27 mouse cellular contexts compared by ENCODE assay signal in the genomic region with DNA sequence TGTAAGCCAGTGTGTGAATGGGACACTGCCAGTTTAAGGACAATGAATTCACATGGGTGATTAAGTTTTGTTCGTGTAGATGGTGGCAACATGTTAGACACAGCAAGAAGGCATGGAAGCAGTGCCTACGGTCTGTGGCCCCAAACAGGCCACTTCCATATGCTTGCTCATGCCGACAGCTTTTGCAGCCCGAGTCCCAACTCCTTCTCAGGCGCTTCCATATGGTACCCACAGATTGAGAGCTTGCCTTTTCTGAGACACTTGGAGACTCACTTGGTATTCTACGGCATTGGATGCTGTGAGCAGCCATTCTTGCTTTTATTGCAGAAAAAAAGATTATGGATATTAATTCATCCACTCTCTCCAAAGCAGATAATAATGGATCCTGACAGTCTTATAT.
DNase-seq lines count a peak whose midpoint lies in the region; ATAC-seq and TF ChIP-seq lines count a peak whose summit lies in the region.
"Had no signal": no experiment of that assay in that cellular context is flagged by ENCODE, and none has a peak within 500 bp of the region (broad histone marks: within the 10 kb centered on the region; RNA-seq: fewer than 3 reads in every experiment).

No protein-coding gene starts in this region.

- H3K27ac ChIP-seq in forebrain, embryonic 14.5 days (ENCODE audit: low read depth, low read length) = no peak overlapping the region
- H3K27ac ChIP-seq in forebrain, embryonic 12.5 days = no peak overlapping the region
- H3K27ac ChIP-seq in heart, embryonic 11.5 days (ENCODE audit: low read depth, low read length) = peak overlapping the region; percentile 94
- peak overlapping the region; percentile 96 for H3K27ac ChIP-seq in heart, postnatal 0 days (ENCODE audit: low read depth)
- H3K27ac ChIP-seq: embryonic facial prominence, embryonic 13.5 days; hindbrain, postnatal 0 days; limb, embryonic 13.5 days; liver, embryonic 12.5 days; neural tube, embryonic 15.5 days had no signal

- ATAC-seq in forebrain, embryonic 14.5 days = no peak
- no peak for ATAC-seq in forebrain, embryonic 12.5 days (ENCODE audit: low FRiP score)
- ATAC-seq in heart, embryonic 11.5 days (replicated peaks; ENCODE audit: insufficient number of reproducible peaks, low FRiP score, low TSS enrichment) = no peak
- no peak for ATAC-seq in heart, postnatal 0 days (ENCODE audit: insufficient read depth, low read depth)
- ATAC-seq: activated CD4-positive, CD25-positive, alpha-beta regulatory T cell, adult 4 months; hindbrain, postnatal 0 days; intestine, embryonic 16.5 days; liver, embryonic 12.5 days had no signal

- peak; percentile 31 for DNase-seq in forebrain, embryonic 14.5 days (ENCODE audit: low spot score)
- no peak for DNase-seq in heart, adult 9 months (ENCODE audit: low spot score in 2 of 2)
- DNase-seq in layer of hippocampus, adult 11-12 months (ENCODE audit: low spot score) = peak; percentile 49
- DNase-seq in layer of hippocampus, adult 9-10 months (ENCODE audit: low spot score) = no peak
- no peak for DNase-seq in heart, postnatal 0 days (ENCODE audit: low spot score)
- DNase-seq: adrenal gland, postnatal 10 days; cerebellum, adult 8-10 months; cerebellum, postnatal 36 days; embryo, embryonic 11 days; kidney, adult 9 months; kidney, postnatal 25 days; lung, adult 18-20 months; lung, postnatal 14 days; right cerebral cortex, adult 18-20 months; thymus, adult 18-20 months; thymus, postnatal 36 days had no signal

- 82% methylated on average over 6 of the region's 6 CpGs for whole genome bisulfite sequencing in forebrain, embryonic 14.5 days
- WGBS in forebrain, embryonic 12.5 days = 89% methylated on average over 6 of the region's 6 CpGs
- 74% methylated on average over 6 of the region's 6 CpGs for WGBS in heart, embryonic 11.5 days (ENCODE audit: insufficient replicate concordance)
- WGBS in heart, postnatal 0 days = 64% methylated on average over 6 of the region's 6 CpGs

- H3K4me1 ChIP-seq in forebrain, embryonic 14.5 days (ENCODE audit: control insufficient read depth, insufficient read depth, low read length) = peaks cover 6% of the 10 kb centered on the region
- peaks cover 9% of the 10 kb centered on the region; the same call in 1 of the 2 replicates for H3K4me1 ChIP-seq in forebrain, embryonic 12.5 days
- peaks cover 40% of the 10 kb centered on the region for H3K4me1 ChIP-seq in heart, embryonic 11.5 days (ENCODE audit: control insufficient read depth, insufficient read depth, low read length)
- H3K4me1 ChIP-seq in heart, postnatal 0 days (ENCODE audit: control insufficient read depth, insufficient read depth) = peaks cover 52% of the 10 kb centered on the region
- H3K4me1 ChIP-seq: liver, embryonic 12.5 days had no signal

- no peaks in the 10 kb centered on the region for H3K9me3 ChIP-seq in forebrain, embryonic 14.5 days (replicated peaks; ENCODE audit: control insufficient read depth, low read length)
- H3K9me3 ChIP-seq in forebrain, embryonic 12.5 days = no peaks in the 10 kb centered on the region
- no peaks in the 10 kb centered on the region for H3K9me3 ChIP-seq in heart, embryonic 11.5 days (replicated peaks; ENCODE audit: control insufficient read depth, low read length)
- no peaks in the 10 kb centered on the region for H3K9me3 ChIP-seq in heart, postnatal 0 days (replicated peaks; ENCODE audit: control insufficient read depth, low read length)
- H3K9me3 ChIP-seq: embryonic facial prominence, embryonic 13.5 days; limb, embryonic 13.5 days; liver, embryonic 12.5 days; neural tube, embryonic 15.5 days had no signal

- H3K27me3 ChIP-seq in forebrain, embryonic 14.5 days (replicated peaks; ENCODE audit: control insufficient read depth, insufficient read depth, low read length) = no peaks in the 10 kb centered on the region
- H3K27me3 ChIP-seq in forebrain, embryonic 12.5 days = no peaks in the 10 kb centered on the region
- no peaks in the 10 kb centered on the region for H3K27me3 ChIP-seq in heart, embryonic 11.5 days (ENCODE audit: control insufficient read depth, insufficient read depth, low read length)
- no peaks in the 10 kb centered on the region for H3K27me3 ChIP-seq in heart, postnatal 0 days (ENCODE audit: control insufficient read depth, insufficient read depth, low read length)
- H3K27me3 ChIP-seq: embryonic facial prominence, embryonic 13.5 days; limb, embryonic 13.5 days; liver, embryonic 12.5 days; neural tube, embryonic 15.5 days had no signal

- no peak overlapping the region for H3K9ac ChIP-seq in forebrain, embryonic 14.5 days (ENCODE audit: low read length)
- no peak overlapping the region for H3K9ac ChIP-seq in forebrain, embryonic 12.5 days
- H3K9ac ChIP-seq in heart, embryonic 11.5 days (ENCODE audit: low read depth, low read length) = no peak overlapping the region
- no peak overlapping the region for H3K9ac ChIP-seq in heart, postnatal 0 days (replicated peaks; ENCODE audit: low read depth, low read length)
- H3K9ac ChIP-seq: embryonic facial prominence, embryonic 13.5 days; limb, embryonic 13.5 days; liver, embryonic 12.5 days; neural tube, embryonic 15.5 days had no signal

- no peak overlapping the region for H3K4me3 ChIP-seq in forebrain, embryonic 14.5 days (ENCODE audit: low read depth, low read length)
- H3K4me3 ChIP-seq in forebrain, embryonic 12.5 days (replicated peaks) = no peak overlapping the region
- no peak overlapping the region for H3K4me3 ChIP-seq in heart, embryonic 11.5 days (ENCODE audit: low read depth, low read length)
- H3K4me3 ChIP-seq in heart, postnatal 0 days (ENCODE audit: low read depth, low read length) = no peak overlapping the region
- H3K4me3 ChIP-seq: embryonic facial prominence, embryonic 13.5 days; erythroblast, embryonic 14.5 days; limb, embryonic 13.5 days; liver, embryonic 12.5 days; neural tube, embryonic 15.5 days had no signal

- no peak for TF ChIP-seq EP300 in heart, postnatal 0 days (IDR thresholded peaks at IDR 0.05; ENCODE audit: low read depth)

- H3K4me2 ChIP-seq in forebrain, embryonic 14.5 days (ENCODE audit: low read length) = no peak overlapping the region
- no peak overlapping the region for H3K4me2 ChIP-seq in forebrain, embryonic 12.5 days
- H3K4me2 ChIP-seq in heart, embryonic 11.5 days = no peak overlapping the region
- no peak overlapping the region for H3K4me2 ChIP-seq in heart, postnatal 0 days (ENCODE audit: low read depth, low read length)
- H3K4me2 ChIP-seq: embryonic facial prominence, embryonic 13.5 days; limb, embryonic 13.5 days; liver, embryonic 12.5 days; midbrain, embryonic 11.5 days; neural tube, embryonic 15.5 days had no signal

- H3K36me3 ChIP-seq in forebrain, embryonic 14.5 days (ENCODE audit: control insufficient read depth, insufficient read depth, low read length) = no peaks in the 10 kb centered on the region
- no peaks in the 10 kb centered on the region for H3K36me3 ChIP-seq in forebrain, embryonic 12.5 days (replicated peaks)
- H3K36me3 ChIP-seq in heart, embryonic 11.5 days (ENCODE audit: control insufficient read depth, insufficient read depth, low read length) = no peaks in the 10 kb centered on the region
- no peaks in the 10 kb centered on the region for H3K36me3 ChIP-seq in heart, postnatal 0 days (replicated peaks; ENCODE audit: control insufficient read depth, insufficient read depth, low read length)
- H3K36me3 ChIP-seq: embryonic facial prominence, embryonic 13.5 days; limb, embryonic 13.5 days; liver, embryonic 12.5 days; neural tube, embryonic 15.5 days had no signal

- TF ChIP-seq CTCF in heart, postnatal 0 days (IDR thresholded peaks at IDR 0.05; ENCODE audit: low read depth) = no peak

Comparison
In these comparisons a context has a peak if more than half of its experiments do, and no peak if none do; other contexts are left out.
1. DNase-seq: peak in forebrain, embryonic 14.5 days (single experiment) and layer of hippocampus, adult 11-12 months (single experiment); none in heart, adult 9 months (0 of 2), layer of hippocampus, adult 9-10 months (single experiment) and heart, postnatal 0 days (single experiment).
2. H3K27ac ChIP-seq: peak in heart, embryonic 11.5 days (single experiment) and heart, postnatal 0 days (single experiment); none in forebrain, embryonic 14.5 days (single experiment) and forebrain, embryonic 12.5 days (single experiment).